Mouse (Mus musculus): Measurements from ENCODE around the gene Olfr1305. TPM values are rescaled to one million over a fixed set of nuclear protein-coding genes. Genes with fewer than 3 reads are reported as not detected.

Olfr1305 gene
- not detected in 2 replicates for total RNA-seq (2014; rRNA removed)
- not detected in 2 replicates for polyA plus RNA-seq (2012; rRNA removed)

- H3K27me3 ChIP-seq (ENCODE audit: control insufficient read depth, insufficient read depth, low read length), result no peaks in the 10 kb centered on the region
- DNase-seq (ENCODE audit: extremely low read depth, low read depth, low spot score), result no peak
- H3K9ac ChIP-seq (ENCODE audit: low read depth, low read length), result no peak within 1 kb of the TSS
- H3K27ac ChIP-seq (replicated peaks; ENCODE audit: insufficient read depth, low read depth, low read length), result no peak within 1 kb of the TSS
- no peaks in the 10 kb centered on the region for H3K36me3 ChIP-seq (ENCODE audit: control insufficient read depth, insufficient read depth, low read length)
- no peaks in the 10 kb centered on the region for H3K79me2 ChIP-seq (ENCODE audit: control insufficient read depth, insufficient read depth, low read length)
- H3K4me3 ChIP-seq (ENCODE audit: insufficient read depth, low read depth, low read length), result no peak within 1 kb of the TSS
- 83% methylated on average over 2 of the region's 2 CpGs for WGBS
- TF ChIP-seq POLR2A (IDR thresholded peaks at IDR 0.05; ENCODE audit: extremely low read depth, insufficient read depth, low read length), result no peak
- TF ChIP-seq CTCF (IDR thresholded peaks at IDR 0.05; ENCODE audit: low read depth, low read length), result no peak
- H3K4me1 ChIP-seq (ENCODE audit: control insufficient read depth, insufficient read depth, low read length), result no peaks in the 10 kb centered on the region
Measured at GRCm38 (mm10) chr2:111877049-111877448, at the start of gene Olfr1305. Olfr1305 (minus strand) TSS chr2:111877149.

- Histone ChIP-seq H3K27ac (replicated peaks; ENCODE audit: insufficient read depth, low read depth, low read length) (no peak within 1 kb of the TSS), H3K36me3 (ENCODE audit: control insufficient read depth, insufficient read depth, low read length) (no peaks in the 10 kb centered on the region), H3K79me2 (ENCODE audit: control insufficient read depth, insufficient read depth, low read length) (no peaks in the 10 kb centered on the region), H3K9ac (ENCODE audit: low read depth, low read length) (no peak within 1 kb of the TSS), H3K27me3 (ENCODE audit: control insufficient read depth, insufficient read depth, low read length) (no peaks in the 10 kb centered on the region), H3K4me1 (ENCODE audit: control insufficient read depth, insufficient read depth, low read length) (no peaks in the 10 kb centered on the region), H3K4me3 (ENCODE audit: insufficient read depth, low read depth, low read length) (no peak within 1 kb of the TSS)
- 66% methylated on average over 1 of the region's 1 CpGs for WGBS
- TF ChIP-seq POLR2A (IDR thresholded peaks at IDR 0.05; ENCODE audit: extremely low read depth, insufficient read depth, low read length), result no peak
- TF ChIP-seq CTCF (IDR thresholded peaks at IDR 0.05; ENCODE audit: low read depth, low read length), result no peak
- DNase-seq (ENCODE audit: extremely low read depth, low read depth, low spot score), result no peak
Measured at GRCm38 (mm10) chr2:111916171-111916570, 39.2 kb upstream of the Olfr1305 start, which contains the start of gene Olfr1306. Olfr1306 (minus strand) TSS chr2:111916271.

- 69% methylated on average over 2 of the region's 2 CpGs for WGBS
Measured at GRCm38 (mm10) chr2:111820240-111820639, 56.7 kb downstream of the Olfr1305 start, which contains the start of gene Olfr1303. Olfr1303 (minus strand) TSS chr2:111820340.

More at GRCm38 (mm10) chr2:111820240-111820639, 56.7 kb downstream of the Olfr1305 start, which contains the start of gene Olfr1303:
- no peaks in the 10 kb centered on the region for H3K4me1 ChIP-seq (ENCODE audit: control insufficient read depth, insufficient read depth, low read length)
- H3K36me3 ChIP-seq (ENCODE audit: control insufficient read depth, insufficient read depth, low read length), result no peaks in the 10 kb centered on the region
- no peak within 1 kb of the TSS for H3K27ac ChIP-seq (replicated peaks; ENCODE audit: insufficient read depth, low read depth, low read length)
- DNase-seq (ENCODE audit: extremely low read depth, low read depth, low spot score), result no peak
- H3K9ac ChIP-seq (ENCODE audit: low read depth, low read length), result no peak within 1 kb of the TSS
- H3K79me2 ChIP-seq (ENCODE audit: control insufficient read depth, insufficient read depth, low read length), result no peaks in the 10 kb centered on the region
- no peak within 1 kb of the TSS for H3K4me3 ChIP-seq (ENCODE audit: insufficient read depth, low read depth, low read length)
- H3K27me3 ChIP-seq (ENCODE audit: control insufficient read depth, insufficient read depth, low read length), result no peaks in the 10 kb centered on the region
- no peak for TF ChIP-seq CTCF (IDR thresholded peaks at IDR 0.05; ENCODE audit: low read depth, low read length)
- TF ChIP-seq POLR2A (IDR thresholded peaks at IDR 0.05; ENCODE audit: extremely low read depth, insufficient read depth, low read length), result no peak

Other genes starting within 250 kb of the Olfr1305 start
- gene Olfr1298, start 227.9 kb downstream of the Olfr1305 start, total RNA-seq (2014; rRNA removed), result not detected in 2 replicates
- gene Olfr1298, start 227.9 kb downstream of the Olfr1305 start, polyA plus RNA-seq (2012; rRNA removed), result not detected in 2 replicates
- gene Olfr1299, start 215.7 kb downstream of the Olfr1305 start, total RNA-seq (2014; rRNA removed), result not detected in 2 replicates
- not detected in 2 replicates for gene Olfr1299, start 215.7 kb downstream of the Olfr1305 start, polyA plus RNA-seq (2012; rRNA removed)
- not detected in 2 replicates for gene Olfr1301, start 126.1 kb downstream of the Olfr1305 start, total RNA-seq (2014; rRNA removed)
- not detected in 2 replicates for gene Olfr1301, start 126.1 kb downstream of the Olfr1305 start, polyA plus RNA-seq (2012; rRNA removed)
- gene Olfr1302, start 99.7 kb downstream of the Olfr1305 start, total RNA-seq (2014; rRNA removed), result not detected in 2 replicates
- not detected in 2 replicates for gene Olfr1302, start 99.7 kb downstream of the Olfr1305 start, polyA plus RNA-seq (2012; rRNA removed)
- gene Olfr1303, start 56.8 kb downstream of the Olfr1305 start, total RNA-seq (2014; rRNA removed), result not detected in 2 replicates
- gene Olfr1303, start 56.8 kb downstream of the Olfr1305 start, polyA plus RNA-seq (2012; rRNA removed), result not detected in 2 replicates
- gene Olfr1306, start 39.1 kb upstream of the Olfr1305 start, total RNA-seq (2014; rRNA removed), result not detected in 2 replicates
- not detected in 2 replicates for gene Olfr1306, start 39.1 kb upstream of the Olfr1305 start, polyA plus RNA-seq (2012; rRNA removed)
- gene Olfr1307, start 72.3 kb upstream of the Olfr1305 start, total RNA-seq (2014; rRNA removed), result not detected in 2 replicates
- gene Olfr1307, start 72.3 kb upstream of the Olfr1305 start, polyA plus RNA-seq (2012; rRNA removed), result not detected in 2 replicates
- not detected in 2 replicates for gene Olfr1308, start 87.8 kb upstream of the Olfr1305 start, total RNA-seq (2014; rRNA removed)
- gene Olfr1308, start 87.8 kb upstream of the Olfr1305 start, polyA plus RNA-seq (2012; rRNA removed), result not detected in 2 replicates
- not detected in 2 replicates for gene Olfr1309, start 113.1 kb upstream of the Olfr1305 start, total RNA-seq (2014; rRNA removed)
- not detected in 2 replicates for gene Olfr1309, start 113.1 kb upstream of the Olfr1305 start, polyA plus RNA-seq (2012; rRNA removed)
- gene Olfr1310, start 135.6 kb upstream of the Olfr1305 start, total RNA-seq (2014; rRNA removed), result not detected in 2 replicates
- not detected in 2 replicates for gene Olfr1310, start 135.6 kb upstream of the Olfr1305 start, polyA plus RNA-seq (2012; rRNA removed)
- gene Olfr1311, start 147.3 kb upstream of the Olfr1305 start, total RNA-seq (2014; rRNA removed), result not detected in 2 replicates
- gene Olfr1311, start 147.3 kb upstream of the Olfr1305 start, polyA plus RNA-seq (2012; rRNA removed), result not detected in 2 replicates
- not detected in 2 replicates for gene Olfr1312, start 173.1 kb upstream of the Olfr1305 start, total RNA-seq (2014; rRNA removed)
- gene Olfr1312, start 173.1 kb upstream of the Olfr1305 start, polyA plus RNA-seq (2012; rRNA removed), result not detected in 2 replicates
- not detected in 2 replicates for gene Olfr1313, start 200.7 kb upstream of the Olfr1305 start, total RNA-seq (2014; rRNA removed)
- not detected in 2 replicates for gene Olfr1313, start 200.7 kb upstream of the Olfr1305 start, polyA plus RNA-seq (2012; rRNA removed)
- gene Olfr1314, start 219.6 kb upstream of the Olfr1305 start, total RNA-seq (2014; rRNA removed), result not detected in 2 replicates
- gene Olfr1314, start 219.6 kb upstream of the Olfr1305 start, polyA plus RNA-seq (2012; rRNA removed), result not detected in 2 replicates
- not detected in 2 replicates for gene Olfr1315-ps1, start 238.3 kb upstream of the Olfr1305 start, total RNA-seq (2014; rRNA removed)
- not detected in 2 replicates for gene Olfr1315-ps1, start 238.3 kb upstream of the Olfr1305 start, polyA plus RNA-seq (2012; rRNA removed)

Measured in liver, adult 2 months (tissue).